Mouse (Mus musculus): ENCODE measurements at regions not wholly inside any gene's neighbourhood (a gene's known extent, or its start where the extent isn't known, plus 50 kb on each side); places are given as distances from the start of the nearest gene placed in this dataset.

DNA sequence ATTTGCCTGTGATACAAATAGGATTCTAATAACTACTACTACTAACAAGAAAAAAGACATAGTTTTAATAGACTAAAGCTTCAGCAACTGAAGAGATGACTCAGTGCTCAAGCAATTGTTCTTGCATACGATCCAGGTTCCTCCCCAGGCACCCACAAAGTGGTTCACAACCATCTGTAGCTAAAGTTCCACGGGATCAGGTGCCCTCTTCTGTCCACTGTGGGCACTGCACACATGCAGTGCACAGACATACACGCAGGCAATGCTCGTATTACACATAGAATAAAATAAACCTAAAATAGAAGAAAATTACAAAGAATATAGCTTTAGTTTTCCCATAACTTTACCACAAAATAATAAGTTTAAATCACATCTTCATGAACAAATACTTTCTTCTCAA lies 94.7 kb upstream of the Tram1l1 start:
- TF ChIP-seq ZNF384 (IDR thresholded peaks at IDR 0.05; ENCODE audit: low read depth, low read length), result no peak
- peak; percentile 45; the same call in 1 of the 2 replicates for TF ChIP-seq ZC3H11A (IDR thresholded peaks at IDR 0.05; ENCODE audit: borderline replicate concordance, low read depth, low read length)
- no peak for TF ChIP-seq CHD2 (IDR thresholded peaks at IDR 0.05; ENCODE audit: low read depth, low read length)
- no peak for TF ChIP-seq MAFK (IDR thresholded peaks at IDR 0.05; ENCODE audit: insufficient read depth, low read depth, low read length)
- TF ChIP-seq HCFC1 (IDR thresholded peaks at IDR 0.05; ENCODE audit: borderline replicate concordance, insufficient read depth, low read length), result no peak
